Mouse (Mus musculus): ENCODE results near the gene Micall2. TPM values are rescaled to one million over a fixed set of nuclear protein-coding genes. Genes with fewer than 3 reads are reported as not detected.

Micall2 gene
- total and polyA plus RNA-seq, 2 experiments from 2014 or later = 5.1 to 9.9 TPM

DNA sequence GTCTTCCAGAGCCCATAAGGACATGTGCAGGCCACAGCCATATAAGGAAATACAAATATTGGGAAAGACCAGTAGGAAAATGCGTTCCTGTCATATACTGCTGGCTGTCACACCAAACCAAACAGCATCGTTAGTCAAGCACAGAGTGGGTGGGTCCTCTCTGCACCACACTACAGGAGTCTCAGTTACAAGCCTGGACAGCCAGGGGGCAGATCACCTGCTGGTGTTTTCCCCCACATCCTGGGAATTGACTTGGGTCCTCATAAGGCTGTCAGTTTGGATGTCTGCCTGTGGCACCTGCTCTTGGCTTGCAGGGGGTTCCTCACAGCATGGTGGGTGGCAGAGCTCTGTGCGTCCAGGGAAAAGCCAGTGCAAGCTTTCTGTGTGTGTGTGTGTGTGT, 70.8 kb downstream of the Micall2 start:
- Histone ChIP-seq H3K4me2 (ENCODE audit: low read depth) (no peak overlapping the region), H3K9ac (no peak overlapping the region), H3K27ac (ENCODE audit: low read depth, low read length) (no peak overlapping the region), H3K4me3 (ENCODE audit: low read depth, low read length) (no peak overlapping the region), H3K4me1 (ENCODE audit: insufficient read depth) (no peaks in the 10 kb centered on the region), H3K27me3 (ENCODE audit: insufficient read depth, low read length) (peaks cover 39% of the 10 kb centered on the region), H3K36me3 (ENCODE audit: insufficient read depth) (no peaks in the 10 kb centered on the region), H3K9me3 (ENCODE audit: low read length) (no peaks in the 10 kb centered on the region)
- ATAC-seq (no peak), DNase-seq (no peak)
- WGBS = 56% methylated on average over 3 of the region's 3 CpGs
- no peak for TF ChIP-seq CTCF (IDR thresholded peaks at IDR 0.05; ENCODE audit: low read depth)

DNA sequence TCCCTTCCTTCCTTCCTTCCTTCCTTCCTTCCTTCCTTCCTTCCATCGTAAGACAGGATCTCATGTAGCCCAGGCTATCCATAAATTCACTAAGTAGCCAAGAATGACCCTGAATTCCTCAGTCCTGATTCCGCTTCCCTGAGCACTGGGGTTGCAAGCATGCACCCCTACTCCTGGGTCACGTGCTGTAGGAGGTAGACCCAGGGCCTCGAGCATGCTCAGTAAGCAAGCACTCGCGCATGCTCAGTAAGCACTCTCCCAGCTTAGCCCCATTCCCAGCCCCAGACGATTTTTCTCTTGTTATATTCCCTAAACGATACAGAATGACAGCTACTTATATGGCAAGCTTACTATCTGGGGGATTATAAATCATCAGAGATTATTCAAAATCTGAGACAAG, 74.4 kb downstream of the Micall2 start:
- H3K4me3 ChIP-seq (ENCODE audit: low read depth, low read length) = no peak overlapping the region
- no peak overlapping the region for H3K27ac ChIP-seq (ENCODE audit: low read depth, low read length)
- H3K9ac ChIP-seq = no peak overlapping the region
- ATAC-seq (no peak), DNase-seq (no peak)
- TF ChIP-seq CTCF (IDR thresholded peaks at IDR 0.05; ENCODE audit: low read depth) = no peak
- 0 out of 2 replicates have a peak, but pooled peaks cover 5% of the 10 kb centered on the region for H3K4me1 ChIP-seq (ENCODE audit: insufficient read depth)
- peaks cover 25% of the 10 kb centered on the region for H3K27me3 ChIP-seq (ENCODE audit: insufficient read depth, low read length)
- WGBS = 79% methylated on average over 8 of the region's 8 CpGs
- H3K9me3 ChIP-seq (ENCODE audit: low read length) = no peaks in the 10 kb centered on the region
- H3K36me3 ChIP-seq (ENCODE audit: insufficient read depth) = no peaks in the 10 kb centered on the region
- no peak overlapping the region for H3K4me2 ChIP-seq (ENCODE audit: low read depth)

DNA sequence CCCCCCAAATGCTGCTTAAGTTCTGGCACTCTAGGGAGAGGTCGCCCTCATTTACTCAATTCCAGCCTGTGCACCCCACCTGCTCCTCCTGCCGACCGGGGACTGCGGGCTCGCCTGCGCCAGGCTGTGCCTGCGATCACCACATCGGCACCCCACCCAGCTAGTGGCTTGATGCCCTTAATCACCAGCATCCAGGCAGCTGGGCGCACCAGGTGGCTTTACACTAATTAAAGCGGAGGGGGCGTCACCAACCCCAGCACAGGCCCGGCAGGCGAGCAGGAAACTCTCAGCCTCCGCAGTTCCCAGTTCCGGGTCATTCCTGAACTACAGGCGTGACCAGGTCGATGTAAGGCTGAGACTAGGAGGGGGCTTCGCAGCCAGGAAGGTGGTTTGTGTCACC, 76.8 kb downstream of the Micall2 start:
- ATAC-seq = no peak
- Histone ChIP-seq H3K36me3 (ENCODE audit: insufficient read depth) (no peaks in the 10 kb centered on the region), H3K4me3 (ENCODE audit: low read depth, low read length) (peak overlapping the region; percentile 3; the same call in 1 of the 2 replicates), H3K27ac (ENCODE audit: low read depth, low read length) (no peak overlapping the region), H3K9me3 (ENCODE audit: low read length) (no peaks in the 10 kb centered on the region), H3K4me2 (ENCODE audit: low read depth) (peak overlapping the region; percentile 19; the same call in 1 of the 2 replicates), H3K27me3 (ENCODE audit: insufficient read depth, low read length) (peaks cover 21% of the 10 kb centered on the region), H3K4me1 (ENCODE audit: insufficient read depth) (0 out of 2 replicates have a peak, but pooled peaks cover 5% of the 10 kb centered on the region), H3K9ac (no peak overlapping the region; the same call in 1 of the 2 replicates)
- no peak for DNase-seq
- WGBS = 4% methylated on average over 18 of the region's 18 CpGs
- TF ChIP-seq CTCF (IDR thresholded peaks at IDR 0.05; ENCODE audit: low read depth) = no peak

DNA sequence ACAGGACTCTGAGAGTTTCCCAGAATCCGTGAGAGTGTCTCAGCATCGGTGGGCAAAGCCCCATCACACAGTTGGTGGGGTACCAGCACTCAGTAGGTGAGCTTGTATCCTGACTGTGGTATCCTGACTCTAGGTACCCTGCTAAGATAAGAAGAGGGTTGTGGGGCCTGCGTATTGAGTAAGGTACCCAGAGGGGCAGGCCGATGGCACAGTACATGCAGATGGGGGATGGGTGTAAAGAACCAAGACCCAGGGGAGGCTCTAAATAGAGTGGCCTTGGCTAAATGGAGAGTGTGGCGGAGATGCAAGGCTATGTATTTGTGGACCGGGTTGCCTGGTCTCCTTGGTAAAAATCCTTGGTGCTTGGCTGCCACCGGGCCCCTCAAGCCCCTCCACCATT, 77.3 kb downstream of the Micall2 start:
- no peak for ATAC-seq
- H3K4me2 ChIP-seq (ENCODE audit: low read depth) = 0 out of 2 replicates have a peak overlapping the region, but pooled peaks have one; percentile 19
- WGBS = 31% methylated on average over 7 of the region's 7 CpGs

DNA sequence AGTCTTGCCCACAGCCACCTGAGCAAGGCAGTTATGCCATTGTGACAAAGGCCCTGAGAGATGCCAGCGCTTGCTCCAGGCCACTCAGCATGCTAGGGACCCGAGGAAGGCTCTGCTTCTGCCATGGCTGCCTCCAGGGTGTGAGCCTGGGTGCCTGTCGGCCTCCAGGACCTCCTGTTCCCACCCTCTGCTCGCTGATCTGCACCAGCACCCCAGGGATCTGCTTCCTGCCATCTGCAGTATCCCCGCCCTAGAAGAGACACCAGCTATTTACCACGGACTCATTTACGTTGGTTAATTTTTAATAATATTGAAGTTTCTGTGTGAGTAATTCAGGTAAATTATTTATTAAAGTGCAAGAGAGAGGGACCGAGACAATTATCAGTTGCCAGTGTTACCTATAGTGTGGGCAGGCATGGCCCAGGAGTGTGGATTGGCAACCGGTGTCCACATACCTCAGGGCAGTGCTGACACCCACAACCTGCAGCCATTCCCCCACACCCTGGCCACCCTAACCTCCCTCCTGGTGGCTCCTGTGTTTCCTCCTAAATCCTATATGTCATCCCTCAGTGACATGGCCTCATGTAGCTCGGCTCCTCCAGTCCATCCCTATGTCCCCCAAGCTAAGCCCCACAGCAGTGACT, 78.1 kb downstream of the Micall2 start:
- Histone ChIP-seq H3K4me2 (ENCODE audit: low read depth) (no peak overlapping the region), H3K27me3 (ENCODE audit: insufficient read depth, low read length) (peaks cover 25% of the 10 kb centered on the region), H3K27ac (ENCODE audit: low read depth, low read length) (no peak overlapping the region), H3K4me3 (ENCODE audit: low read depth, low read length) (no peak overlapping the region), H3K36me3 (ENCODE audit: insufficient read depth) (no peaks in the 10 kb centered on the region), H3K9ac (no peak overlapping the region), H3K4me1 (ENCODE audit: insufficient read depth) (0 out of 2 replicates have a peak, but pooled peaks cover 5% of the 10 kb centered on the region), H3K9me3 (ENCODE audit: low read length) (no peaks in the 10 kb centered on the region)
- TF ChIP-seq CTCF (IDR thresholded peaks at IDR 0.05; ENCODE audit: low read depth) = no peak
- ATAC-seq (no peak), DNase-seq (no peak)
- WGBS = 76% methylated on average over 10 of the region's 10 CpGs

More for the DNA sequence above, 77.3 kb downstream of the Micall2 start:
- H3K4me1 ChIP-seq (ENCODE audit: insufficient read depth) = 0 out of 2 replicates have a peak, but pooled peaks cover 5% of the 10 kb centered on the region
- H3K27me3 ChIP-seq (ENCODE audit: insufficient read depth, low read length) = peaks cover 21% of the 10 kb centered on the region
- H3K9me3 ChIP-seq (ENCODE audit: low read length) = no peaks in the 10 kb centered on the region
- DNase-seq = no peak
- no peak overlapping the region for H3K27ac ChIP-seq (ENCODE audit: low read depth, low read length)
- H3K9ac ChIP-seq = no peak overlapping the region
- no peak for TF ChIP-seq CTCF (IDR thresholded peaks at IDR 0.05; ENCODE audit: low read depth)
- H3K4me3 ChIP-seq (ENCODE audit: low read depth, low read length) = no peak overlapping the region
- H3K36me3 ChIP-seq (ENCODE audit: insufficient read depth) = no peaks in the 10 kb centered on the region

Small RNAs within 50 kb of the gene (microRNA-seq; reads per million reads assigned to microRNA genes)
- gene Mir7037 = 0.37 to 0.39 reads per million in 2 experiments

Other genes with a start within 250 kb of the Micall2 start
- 3.4 and 5.8 TPM in 2 replicates for gene Uncx, start 192.8 kb downstream of the Micall2 start, total RNA-seq (2014; rRNA removed)
- 0.93 and 2.8 TPM in 2 replicates for gene Uncx, start 192.8 kb downstream of the Micall2 start, polyA plus RNA-seq (2015; fragmentation: Nextera tagmentation; extraction: Ambion mirVana)
- gene Ints1, start 39.3 kb upstream of the Micall2 start, total RNA-seq (2014; rRNA removed) = 103 and 119 TPM in 2 replicates
- 22.4 TPM in 2 replicates for gene Ints1, start 39.3 kb upstream of the Micall2 start, polyA plus RNA-seq (2015; fragmentation: Nextera tagmentation; extraction: Ambion mirVana)
- gene Mafk, start 55.2 kb upstream of the Micall2 start, total RNA-seq (2014; rRNA removed) = 19.7 and 23.2 TPM in 2 replicates
- gene Mafk, start 55.2 kb upstream of the Micall2 start, polyA plus RNA-seq (2015; fragmentation: Nextera tagmentation; extraction: Ambion mirVana) = 8.4 and 9.6 TPM in 2 replicates
- 0.10 and 0.15 TPM in 2 replicates for gene Tmem184a, start 83.6 kb upstream of the Micall2 start, total RNA-seq (2014; rRNA removed)
- 0.12 TPM in 1 of 2 replicates, not detected in the other for gene Tmem184a, start 83.6 kb upstream of the Micall2 start, polyA plus RNA-seq (2015; fragmentation: Nextera tagmentation; extraction: Ambion mirVana)
- 0.69 TPM in 1 of 2 replicates, not detected in the other for gene Gm26938, start 90.1 kb upstream of the Micall2 start, total RNA-seq (2014; rRNA removed)
- gene Gm26938, start 90.1 kb upstream of the Micall2 start, polyA plus RNA-seq (2015; fragmentation: Nextera tagmentation; extraction: Ambion mirVana) = not detected in 2 replicates
- 26.9 and 30.1 TPM in 2 replicates for gene Psmg3, start 90.5 kb upstream of the Micall2 start, total RNA-seq (2014; rRNA removed)
- gene Psmg3, start 90.5 kb upstream of the Micall2 start, polyA plus RNA-seq (2015; fragmentation: Nextera tagmentation; extraction: Ambion mirVana) = 63.9 and 66.3 TPM in 2 replicates
- gene Elfn1, start 171.6 kb upstream of the Micall2 start, total RNA-seq (2014; rRNA removed) = 17.2 and 28.9 TPM in 2 replicates
- 3.4 and 4.1 TPM in 2 replicates for gene Elfn1, start 171.6 kb upstream of the Micall2 start, polyA plus RNA-seq (2015; fragmentation: Nextera tagmentation; extraction: Ambion mirVana)

All from forebrain, postnatal 0 days (tissue).